Mouse (Mus musculus) brown adipose tissue, adult 24 weeks (tissue): ENCODE data around the gene Ptpn3. TPM values are rescaled to one million over a fixed set of nuclear protein-coding genes. Genes with fewer than 3 reads are reported as not detected.
"Not testable (repeated sequence)": the region's sequence is repeated elsewhere in the genome, so short reads cannot be mapped to it uniquely, and the experiment has no call there.

Experiments
- H3K27ac ChIP-seq: fragments of 200-500 bp; replicated peaks from 2 replicates; pipeline ENCODE4 v1.5.1; 2012; ENCODE audit warnings: low read depth, mild to moderate bottlenecking, low read length
- H3K4me1 ChIP-seq: fragments of 200-500 bp; 2 replicates; pipeline ENCODE4 v1.6.1; 2012; ENCODE audit warnings: low read length, mixed read lengths; ENCODE audit not compliant: control insufficient read depth, insufficient read depth, insufficient read length
- H3K4me3 ChIP-seq: fragments of 200-500 bp; 2 replicates; pipeline ENCODE4 v1.5.1; 2012; ENCODE audit warnings: low read depth, mild to moderate bottlenecking, low read length, moderate library complexity; ENCODE audit not compliant: insufficient read depth
- polyA plus RNA-seq: library from polyadenylated mRNA; stranded (reverse); fragments of >200 nt; gene quantifications from 2 replicates; pipeline ENCODE4 v1.2.4, GENCODE M21; 2012; ENCODE audit not compliant: missing spikeins, insufficient read depth, insufficient read length

Ptpn3 gene
- polyA plus RNA-seq, 1 experiment, result 1.9 TPM

DNA sequence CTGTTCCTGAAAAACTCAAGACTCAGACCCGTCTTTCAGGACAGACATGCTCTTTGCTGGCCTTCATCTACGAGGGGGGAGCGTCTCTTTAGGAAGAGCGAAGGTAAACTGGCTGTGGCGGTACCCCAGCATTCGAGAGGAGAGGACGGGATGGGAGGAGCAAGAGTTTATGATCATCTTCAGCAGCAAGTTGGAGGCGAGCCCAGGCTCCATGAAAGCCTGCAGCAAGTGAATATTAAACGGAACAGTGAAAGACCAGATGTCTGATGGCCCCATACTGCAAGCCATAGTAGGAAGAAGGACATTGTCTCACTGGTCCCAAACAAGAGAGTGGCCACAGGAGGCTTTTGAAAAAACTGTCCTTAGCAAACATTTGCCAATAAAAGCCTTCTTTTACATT lies 70.3 kb downstream of the Ptpn3 start:
- Histone ChIP-seq H3K4me3 (no peak overlapping the region), H3K4me1 (no peaks in the 10 kb centered on the region), H3K27ac (no peak overlapping the region)

DNA sequence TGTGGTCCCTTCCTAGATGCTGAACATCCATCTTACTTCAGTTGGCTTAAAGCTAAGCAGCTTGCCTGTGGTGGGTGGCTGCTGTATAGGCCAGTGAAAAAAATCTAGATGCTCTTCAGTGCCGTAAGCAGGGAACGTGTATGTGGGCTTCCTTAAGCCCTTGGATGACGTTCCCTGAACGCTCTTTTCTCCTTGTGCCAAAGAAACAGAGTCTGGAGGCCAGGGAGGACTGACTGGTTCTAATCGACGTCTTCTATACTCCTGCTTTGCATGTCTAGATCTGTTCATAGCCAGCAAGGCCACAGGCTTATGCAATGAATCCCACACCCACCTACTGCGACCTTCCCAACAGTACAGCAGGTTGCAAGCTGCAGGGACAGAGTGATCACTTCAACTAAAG lies 71.3 kb downstream of the Ptpn3 start:
- Histone ChIP-seq H3K27ac (no peak overlapping the region), H3K4me1 (no peaks in the 10 kb centered on the region), H3K4me3 (no peak overlapping the region)

DNA sequence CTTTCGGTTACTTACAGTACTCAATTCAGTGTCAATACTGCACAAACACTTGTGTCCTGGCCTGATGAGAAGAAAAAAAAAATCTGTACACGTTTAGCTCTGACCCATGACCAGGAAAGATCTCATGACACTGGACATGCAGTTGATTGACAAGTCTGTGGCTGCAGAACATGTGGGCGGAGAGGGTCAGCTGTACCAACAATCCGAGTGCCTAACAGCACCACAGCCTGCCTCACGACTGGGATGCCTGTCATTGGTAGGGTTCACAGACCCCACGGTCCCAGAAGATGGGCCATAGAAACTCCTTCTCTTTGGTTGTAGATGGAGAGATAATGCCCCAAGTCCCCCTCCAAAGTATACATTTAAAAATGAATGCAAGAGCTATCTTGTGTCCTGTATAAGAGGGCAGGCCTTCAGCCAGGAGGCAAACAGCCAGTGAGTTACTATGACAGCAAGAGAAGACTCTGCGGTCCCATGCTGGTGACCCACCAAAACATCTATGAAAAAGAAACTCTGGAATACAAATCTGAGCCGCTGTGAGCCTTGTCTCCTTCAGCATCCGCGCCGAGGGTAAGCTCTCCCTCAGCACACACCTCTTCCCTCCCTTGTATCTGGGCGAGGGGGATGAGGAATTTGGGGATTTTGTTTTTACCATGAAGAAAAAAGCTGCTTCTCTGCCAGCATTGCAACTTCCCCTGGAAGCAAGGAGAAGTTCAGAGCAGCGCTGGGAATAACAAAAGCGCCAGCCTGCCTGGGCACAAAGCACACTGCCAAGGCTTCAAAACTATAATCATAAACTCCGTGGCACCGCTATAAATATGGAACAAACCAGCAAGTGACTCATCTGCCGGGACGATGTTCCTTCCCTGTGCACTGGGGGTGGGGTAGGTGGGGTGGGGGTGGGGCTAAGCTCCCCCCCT lies 72.8 kb downstream of the Ptpn3 start:
- H3K4me3 ChIP-seq, result no peak overlapping the region
- no peak overlapping the region for H3K27ac ChIP-seq
- H3K4me1 ChIP-seq, result no peaks in the 10 kb centered on the region

DNA sequence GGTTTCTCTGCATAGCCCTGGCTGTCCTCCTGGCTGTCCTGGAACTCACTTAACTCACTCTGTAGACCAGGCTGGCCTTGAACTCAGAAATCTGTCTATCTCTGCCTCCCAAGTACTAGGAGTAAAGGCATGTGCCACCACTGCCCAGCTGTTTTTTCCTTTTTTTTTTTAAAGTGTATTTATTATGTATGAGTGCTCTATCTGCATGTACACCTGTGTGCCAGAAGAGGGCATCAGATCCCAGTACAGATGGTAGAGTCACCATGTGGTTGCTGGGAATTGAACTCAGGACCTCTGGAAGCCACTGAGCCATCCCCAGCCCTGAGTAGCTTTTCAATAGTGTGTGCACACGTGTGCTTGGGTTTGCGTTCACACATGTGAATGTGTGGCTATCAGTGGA lies 76.9 kb downstream of the Ptpn3 start:
- H3K4me1 ChIP-seq, result no peaks in the 10 kb centered on the region
- no peak overlapping the region for H3K27ac ChIP-seq
- H3K4me3 ChIP-seq, result no peak overlapping the region

DNA sequence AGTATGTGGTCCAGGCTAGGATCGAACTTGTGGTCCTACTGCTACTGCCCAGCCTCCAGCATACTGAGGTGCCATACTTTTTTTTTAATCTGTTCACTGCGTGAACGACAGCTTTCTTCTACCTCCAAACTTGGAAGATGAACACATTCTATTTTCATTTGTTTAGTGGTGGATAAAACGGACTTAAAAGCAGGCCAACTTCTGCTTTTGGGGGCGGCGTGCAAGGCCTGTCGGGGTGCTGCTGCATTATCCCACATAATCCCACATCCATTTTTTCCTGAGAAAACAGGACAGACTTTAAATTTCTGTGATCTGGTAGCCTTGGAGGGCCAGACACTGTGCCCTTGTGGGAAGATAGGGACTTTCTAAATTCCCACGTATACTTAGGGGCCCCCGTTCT lies 83.9 kb downstream of the Ptpn3 start:
- Histone ChIP-seq H3K27ac (no peak overlapping the region), H3K4me1 (no peaks in the 10 kb centered on the region), H3K4me3 (no peak overlapping the region)

DNA sequence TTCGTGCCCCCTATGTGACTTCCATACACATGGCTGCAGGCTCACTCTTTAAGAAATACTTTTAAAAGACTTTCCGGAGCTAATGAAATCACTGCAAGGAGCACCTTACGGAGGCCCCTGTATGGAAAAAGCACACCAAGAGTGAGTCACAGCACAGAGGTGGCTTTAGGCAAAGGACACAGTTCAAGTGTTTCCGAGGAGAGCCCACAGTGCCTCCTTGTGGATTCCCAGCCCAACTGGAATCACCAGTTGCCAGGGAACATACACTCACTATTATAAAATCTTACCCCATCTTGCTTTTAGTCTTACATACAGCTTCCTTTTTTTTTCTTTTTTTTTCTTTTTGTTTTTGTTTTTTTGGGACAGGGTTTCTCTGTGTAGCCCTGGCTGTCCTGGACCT lies 85.1 kb downstream of the Ptpn3 start:
- Histone ChIP-seq H3K4me3 (no peak overlapping the region), H3K4me1 (no peaks in the 10 kb centered on the region), H3K27ac (no peak overlapping the region)

DNA sequence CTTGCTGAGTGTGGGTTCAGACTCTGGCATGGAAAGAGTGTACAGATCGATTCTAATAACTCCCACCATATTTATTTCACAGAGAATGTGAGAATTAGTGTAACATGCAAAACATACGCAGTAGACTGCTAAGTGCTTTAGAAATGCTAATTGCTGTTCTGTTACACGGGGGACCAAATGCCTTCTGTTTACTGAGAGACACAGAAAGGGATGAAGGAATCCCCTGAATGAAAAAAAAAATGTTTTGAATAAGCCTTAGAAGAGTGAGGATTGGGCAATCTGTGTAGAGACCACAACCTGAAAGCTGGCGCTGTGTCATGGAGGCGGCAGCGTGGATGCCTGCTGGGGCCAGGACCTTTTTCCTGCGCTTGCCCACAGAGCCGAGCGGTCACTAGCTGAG lies 86.8 kb downstream of the Ptpn3 start:
- H3K4me1 ChIP-seq, result no peaks in the 10 kb centered on the region
- no peak overlapping the region for H3K4me3 ChIP-seq
- no peak overlapping the region for H3K27ac ChIP-seq

DNA sequence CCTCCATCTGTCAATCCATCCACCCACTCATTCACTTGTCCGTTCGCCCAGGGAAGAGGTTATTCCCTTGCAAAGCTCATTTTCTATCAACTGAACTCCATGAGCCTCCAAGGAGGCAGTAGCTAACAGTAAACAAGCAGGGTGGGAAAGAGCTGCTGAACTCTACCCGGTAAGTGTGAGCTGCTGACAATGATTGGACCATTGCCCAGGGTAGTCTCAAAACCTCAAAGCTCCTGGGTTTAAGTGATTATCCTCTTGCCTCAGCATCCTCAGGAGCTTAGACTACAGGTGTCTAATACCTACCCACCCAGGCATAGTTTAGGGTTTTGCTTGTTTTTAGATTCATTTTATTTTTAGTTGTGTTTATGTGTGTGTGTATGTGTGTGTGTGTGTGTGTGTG lies 87.5 kb downstream of the Ptpn3 start:
- Histone ChIP-seq H3K4me3 (no peak overlapping the region), H3K4me1 (no peaks in the 10 kb centered on the region), H3K27ac (no peak overlapping the region)

DNA sequence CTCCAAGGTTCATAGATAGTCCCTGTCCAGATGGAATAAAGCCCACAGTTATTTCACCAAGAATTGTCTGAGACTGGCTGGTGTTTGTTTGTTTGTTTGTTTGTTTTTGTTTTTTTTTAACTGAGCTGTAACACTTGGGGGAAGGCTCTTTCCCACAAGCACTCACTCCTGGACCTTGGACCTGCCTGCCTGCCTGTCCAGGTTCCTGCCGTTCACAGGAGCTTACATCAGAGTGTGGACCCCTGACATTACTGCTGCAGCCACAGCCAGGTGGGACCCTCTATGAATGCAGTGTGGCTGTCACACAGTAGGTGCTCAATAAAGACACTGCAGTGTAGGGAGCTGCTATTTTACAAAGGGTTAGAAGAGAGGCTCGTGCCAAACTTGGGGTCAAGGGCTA lies 89.9 kb downstream of the Ptpn3 start:
- H3K27ac ChIP-seq, result no peak overlapping the region
- H3K4me1 ChIP-seq, result no peaks in the 10 kb centered on the region
- no peak overlapping the region for H3K4me3 ChIP-seq

DNA sequence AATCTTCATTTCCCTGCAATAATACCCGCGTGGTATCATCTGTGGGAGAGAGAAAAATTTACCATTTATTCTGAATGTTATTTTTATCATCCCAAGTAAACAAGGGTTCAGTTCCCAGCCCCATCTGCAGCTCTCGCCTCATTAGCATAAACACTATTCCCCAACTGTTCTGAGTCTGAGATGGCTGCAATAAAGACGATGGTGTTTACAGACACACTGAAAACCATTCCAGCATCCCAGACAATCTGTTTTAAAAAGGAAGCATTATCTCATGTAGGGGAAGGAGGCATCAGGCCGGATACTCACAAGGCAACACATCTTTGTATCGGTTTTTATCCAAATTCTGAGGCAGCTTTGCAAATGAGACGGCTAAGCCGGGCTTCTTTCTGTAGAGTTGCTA lies 95.7 kb downstream of the Ptpn3 start:
- H3K4me1 ChIP-seq, result no peaks in the 10 kb centered on the region
- H3K27ac ChIP-seq, result no peak overlapping the region

DNA sequence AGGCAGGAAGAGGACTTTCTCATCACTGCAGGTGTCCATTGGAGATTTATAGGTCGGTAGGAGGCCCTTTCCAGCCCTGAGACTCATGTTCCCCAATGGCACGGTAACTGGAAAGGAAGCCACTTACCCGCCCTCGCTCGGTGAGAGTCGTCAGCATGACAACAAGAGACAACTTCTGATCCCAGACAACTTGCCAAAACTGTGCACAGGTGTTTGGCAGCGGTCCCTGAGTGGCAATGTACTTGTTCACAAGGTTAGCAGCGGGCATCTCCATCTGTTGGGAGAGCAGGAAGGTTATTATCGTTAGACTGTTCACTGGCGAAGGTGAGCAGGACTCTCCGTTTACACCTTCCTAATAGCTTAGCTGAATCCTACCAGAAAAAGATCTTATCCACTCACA lies 96.9 kb downstream of the Ptpn3 start:
- Histone ChIP-seq H3K4me1 (no peaks in the 10 kb centered on the region), H3K27ac (no peak overlapping the region), H3K4me3 (no peak overlapping the region)

More for the DNA sequence above, 95.7 kb downstream of the Ptpn3 start:
- H3K4me3 ChIP-seq, result no peak overlapping the region

DNA sequence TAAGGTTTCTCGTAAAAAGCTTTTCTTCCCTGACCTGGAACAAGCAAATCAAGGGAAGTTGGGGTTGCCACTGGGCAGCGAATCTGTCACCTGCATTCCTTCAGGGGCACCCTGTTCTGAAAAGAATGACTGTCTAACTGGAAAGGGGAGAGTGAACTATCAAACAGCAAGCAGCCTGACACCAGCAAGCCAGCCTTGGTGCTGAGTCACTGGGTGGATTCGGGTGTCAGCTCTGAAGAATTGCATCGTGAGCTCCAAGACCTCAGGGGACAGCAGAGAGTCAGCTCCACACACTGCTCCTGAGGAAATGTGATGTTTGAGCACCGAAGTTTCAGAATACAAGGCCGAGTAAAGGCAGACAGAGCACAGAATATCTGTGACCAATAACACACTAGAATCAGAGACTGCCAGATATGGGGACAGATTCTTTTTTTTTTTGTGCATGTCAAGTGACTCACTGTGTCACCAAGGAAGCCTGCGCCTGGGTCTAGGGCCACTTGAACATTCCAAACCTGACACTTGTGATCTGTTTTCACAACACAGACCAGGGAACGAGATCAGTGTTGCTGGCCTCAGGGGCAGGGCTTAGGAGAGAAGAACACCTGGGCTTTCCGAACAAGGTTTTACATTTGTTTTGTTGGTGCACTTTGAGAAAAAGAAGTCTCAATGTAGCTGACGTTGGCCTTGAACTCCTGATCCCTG lies 98.8 kb downstream of the Ptpn3 start:
- Histone ChIP-seq H3K4me1 (no peaks in the 10 kb centered on the region), H3K27ac (no peak overlapping the region), H3K4me3 (no peak overlapping the region)

DNA sequence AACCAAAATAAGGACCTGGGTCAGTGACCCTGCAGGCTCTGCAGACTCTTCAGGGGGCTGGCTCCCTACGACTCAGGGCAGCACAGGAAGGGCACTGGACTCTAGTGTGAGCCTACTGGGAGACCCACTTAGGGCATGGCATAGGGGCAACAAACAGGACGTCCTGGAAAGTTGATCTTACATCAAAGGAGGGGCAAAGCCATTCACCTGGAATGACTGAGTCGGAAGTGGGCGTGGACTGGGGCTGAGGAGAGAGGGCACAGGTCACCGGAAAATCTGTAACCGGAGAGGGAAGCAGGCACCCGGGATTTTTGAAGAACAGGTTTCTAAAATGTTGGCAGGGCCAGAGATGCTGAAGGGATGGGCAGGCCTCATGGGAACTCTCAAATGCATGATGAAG lies 99.5 kb downstream of the Ptpn3 start:
- H3K27ac ChIP-seq, result no peak overlapping the region
- no peak overlapping the region for H3K4me3 ChIP-seq
- no peaks in the 10 kb centered on the region for H3K4me1 ChIP-seq

DNA sequence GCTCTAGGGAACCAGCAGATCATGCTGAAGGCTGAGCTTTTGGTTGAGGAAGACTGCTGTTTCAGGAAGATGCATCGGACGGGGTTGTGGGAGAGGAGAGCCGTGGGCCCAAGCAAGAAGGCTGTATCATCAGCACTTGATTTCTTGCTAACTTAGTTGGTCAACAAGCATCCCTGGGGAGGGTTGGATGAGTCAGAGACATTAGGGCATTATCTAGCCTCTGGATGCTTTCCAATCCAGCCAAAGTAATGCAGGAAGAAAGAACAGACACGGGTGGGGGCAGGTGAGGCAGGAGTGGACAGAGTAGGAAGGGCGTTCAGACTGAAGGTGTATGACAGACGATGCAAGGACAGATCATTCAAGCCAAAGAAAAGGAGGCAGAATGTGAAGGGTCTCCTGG lies 101.0 kb downstream of the Ptpn3 start:
- H3K4me1 ChIP-seq, result no peaks in the 10 kb centered on the region
- no peak overlapping the region for H3K27ac ChIP-seq
- no peak overlapping the region for H3K4me3 ChIP-seq

DNA sequence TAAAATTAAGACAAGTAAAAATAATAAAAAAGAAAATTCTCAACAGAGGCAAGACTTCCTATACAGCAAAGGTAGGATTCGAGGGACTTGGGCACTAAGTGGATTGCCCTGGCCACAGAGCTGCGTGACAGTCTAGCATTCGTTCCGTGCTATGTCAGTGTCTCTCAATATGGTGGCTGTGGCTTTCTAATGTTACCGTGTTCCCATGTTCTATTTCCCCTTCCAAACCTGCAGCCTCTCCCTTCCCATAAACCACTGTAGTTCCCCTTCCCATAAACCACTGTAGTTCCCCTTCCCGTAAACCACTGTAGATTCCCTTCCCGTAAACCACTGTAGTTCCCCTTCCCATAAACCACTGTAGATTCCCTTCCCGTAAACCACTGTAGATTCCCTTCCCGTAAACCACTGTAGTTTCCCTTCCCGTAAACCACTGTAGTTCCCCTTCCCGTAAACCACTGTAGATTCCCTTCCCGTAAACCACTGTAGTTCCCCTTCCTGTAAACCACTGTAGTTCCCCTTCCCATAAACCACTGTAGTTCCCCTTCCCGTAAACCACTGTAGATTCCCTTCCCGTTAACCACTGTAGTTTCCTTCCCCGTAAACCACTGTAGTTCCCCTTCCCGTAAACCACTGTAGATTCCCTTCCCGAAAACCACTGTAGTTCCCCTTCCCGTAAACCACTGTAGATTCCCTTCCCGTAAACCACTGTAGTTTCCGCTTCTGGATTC lies 102.8 kb downstream of the Ptpn3 start:
- H3K27ac ChIP-seq, H3K4me1 ChIP-seq, H3K4me3 ChIP-seq: not testable (repeated sequence)
